Mouse (Mus musculus) urinary bladder, adult 2 months (tissue): ENCODE results near the gene BC028528. TPM values are rescaled to one million over a fixed set of nuclear protein-coding genes. Genes with fewer than 3 reads are reported as not detected.
"Not testable (repeated sequence)": the region's sequence is repeated elsewhere in the genome, so short reads cannot be mapped to it uniquely, and the experiment has no call there.

Experiments used
- DNase-seq: peaks from one replicate; pipeline ENCODE4 v3.0.0; 2022; ENCODE audit warnings: low spot score
- polyA plus RNA-seq: library from polyadenylated mRNA; depleted of rRNA; stranded (reverse); fragments of >200 nt; gene quantifications from 2 replicates; pipeline ENCODE4 v1.2.3, GENCODE M21; 2012; rRNA removed

Gene BC028528
- 28.6 and 30.4 TPM in 2 replicates for polyA plus RNA-seq

DNA sequence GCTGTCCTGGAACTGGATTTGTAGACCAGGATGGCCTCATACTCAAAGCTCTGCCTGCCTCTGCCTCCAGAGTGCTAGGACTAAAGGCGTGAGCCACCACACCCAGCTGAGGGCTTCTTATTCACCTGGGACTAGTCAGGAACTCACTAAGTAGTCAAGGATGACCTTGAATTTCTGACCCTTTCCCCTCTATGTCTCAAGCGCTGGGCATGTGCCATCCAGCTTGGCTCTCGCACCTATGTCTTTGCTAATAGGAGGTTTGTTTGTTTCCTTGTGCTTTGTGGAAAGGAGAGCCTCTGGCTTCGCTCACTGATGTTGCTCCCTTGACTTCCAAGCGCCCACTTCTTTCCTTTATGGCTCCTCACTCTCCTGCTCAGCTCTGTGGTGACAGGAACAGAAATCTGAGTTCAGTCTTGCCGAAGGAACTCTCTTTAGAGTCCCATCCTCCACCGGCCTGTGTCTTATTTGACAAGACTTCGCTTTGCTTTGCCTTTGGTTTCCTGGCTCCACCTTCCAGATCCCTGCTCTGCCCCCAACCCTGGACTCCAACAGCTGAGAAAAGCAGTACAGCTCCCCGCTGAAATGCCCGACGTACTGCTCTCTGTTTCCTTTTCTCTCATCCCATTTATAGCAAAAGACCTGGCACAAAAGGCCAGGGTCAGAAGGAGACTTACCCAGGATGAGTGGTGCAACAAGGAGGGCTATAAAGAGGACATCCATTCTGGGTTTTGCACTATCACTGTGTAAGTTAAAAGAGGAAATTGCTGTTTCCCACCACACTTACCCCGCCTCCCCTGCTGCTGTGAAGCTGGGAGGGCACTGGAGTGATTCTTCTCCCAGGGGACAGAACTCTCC, at the start of gene BC028528:
Gene BC028528, minus strand, starts transcription at position 795 of the 855 bp plus-strand sequence.
- no peak for DNase-seq

GRCm38 (mm10) chr3:95938835-95939234, 47.0 kb upstream of the BC028528 start:
- no peak for DNase-seq

- DNase-seq = no peak
Measured at GRCm38 (mm10) chr3:95938217-95938616, 46.4 kb upstream of the BC028528 start.

GRCm38 (mm10) chr3:95934448-95934847, 42.6 kb upstream of the BC028528 start:
- DNase-seq = no peak

- no peak for DNase-seq
Measured at GRCm38 (mm10) chr3:95933111-95933750, 41.4 kb upstream of the BC028528 start.

DNA sequence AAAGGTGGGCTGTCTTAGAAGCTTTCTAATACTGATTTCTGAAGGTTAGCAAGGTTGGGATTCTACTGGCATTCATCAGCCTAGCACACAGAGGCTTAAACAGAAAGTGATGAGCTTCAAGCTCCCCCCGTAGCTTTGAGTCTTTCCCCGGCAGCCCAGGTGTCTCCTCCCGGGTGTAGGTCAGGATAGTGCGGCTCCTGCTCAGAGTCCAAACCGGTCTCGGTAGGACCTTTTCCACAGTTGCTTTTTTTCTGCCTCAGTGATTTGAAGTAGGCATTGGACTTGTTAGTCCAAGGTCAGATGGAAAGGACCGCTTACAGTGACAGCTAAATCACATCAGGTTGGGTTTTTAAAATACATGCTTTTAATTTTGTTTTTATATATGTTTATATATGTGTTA, 40.8 kb upstream of the BC028528 start:
- no peak for DNase-seq

GRCm38 (mm10) chr3:95932157-95932556, 40.4 kb upstream of the BC028528 start:
- no peak for DNase-seq

- no peak for DNase-seq
Measured at GRCm38 (mm10) chr3:95931471-95931870, 39.7 kb upstream of the BC028528 start.

- DNase-seq = no peak
Measured at GRCm38 (mm10) chr3:95930471-95930789, 38.6 kb upstream of the BC028528 start.

DNA sequence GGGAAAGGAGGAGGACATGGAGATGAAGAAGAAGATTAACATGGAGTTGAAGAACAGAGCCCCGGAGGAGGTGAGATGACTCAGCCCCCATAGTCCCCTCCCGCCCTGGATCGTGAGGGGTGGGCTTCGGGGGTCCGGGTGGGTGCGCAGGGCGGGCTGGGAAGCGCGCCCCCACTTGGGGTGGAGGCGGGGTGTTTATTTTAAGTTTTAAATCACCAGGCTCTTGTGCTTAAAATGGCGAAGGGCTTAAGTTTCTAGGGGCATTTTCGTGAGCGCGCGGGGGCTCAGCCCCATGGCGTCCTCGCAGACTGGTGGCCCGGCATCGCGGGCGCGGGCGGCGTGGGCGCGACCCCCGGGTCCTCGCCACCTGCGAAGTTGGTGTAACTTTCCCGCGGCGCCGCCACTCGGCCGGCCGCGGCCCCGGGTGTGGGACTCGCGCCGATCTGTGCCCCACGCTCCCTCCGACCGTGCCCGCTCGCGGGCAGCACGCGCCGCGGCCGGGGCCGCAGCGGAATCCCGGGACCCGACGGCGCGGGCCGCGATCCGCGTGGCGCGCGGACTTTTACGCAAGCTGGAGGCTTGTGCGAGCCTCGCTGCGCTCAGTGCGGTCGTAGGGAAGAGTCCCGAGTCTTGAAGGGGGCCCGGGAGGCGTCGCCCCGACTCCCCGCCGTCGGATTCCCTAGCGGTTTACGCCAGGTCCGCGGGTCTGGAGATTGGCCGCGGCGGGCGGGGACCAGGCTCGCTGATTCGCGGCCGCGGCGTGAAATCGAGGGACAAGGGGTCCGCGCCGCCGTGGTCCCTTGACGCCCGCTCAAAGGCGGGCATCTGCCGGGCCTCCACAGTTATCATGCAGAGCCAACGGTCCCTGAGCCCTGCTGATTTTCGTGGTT, 38.0 kb upstream of the BC028528 start:
- DNase-seq = peak; percentile 55

DNA sequence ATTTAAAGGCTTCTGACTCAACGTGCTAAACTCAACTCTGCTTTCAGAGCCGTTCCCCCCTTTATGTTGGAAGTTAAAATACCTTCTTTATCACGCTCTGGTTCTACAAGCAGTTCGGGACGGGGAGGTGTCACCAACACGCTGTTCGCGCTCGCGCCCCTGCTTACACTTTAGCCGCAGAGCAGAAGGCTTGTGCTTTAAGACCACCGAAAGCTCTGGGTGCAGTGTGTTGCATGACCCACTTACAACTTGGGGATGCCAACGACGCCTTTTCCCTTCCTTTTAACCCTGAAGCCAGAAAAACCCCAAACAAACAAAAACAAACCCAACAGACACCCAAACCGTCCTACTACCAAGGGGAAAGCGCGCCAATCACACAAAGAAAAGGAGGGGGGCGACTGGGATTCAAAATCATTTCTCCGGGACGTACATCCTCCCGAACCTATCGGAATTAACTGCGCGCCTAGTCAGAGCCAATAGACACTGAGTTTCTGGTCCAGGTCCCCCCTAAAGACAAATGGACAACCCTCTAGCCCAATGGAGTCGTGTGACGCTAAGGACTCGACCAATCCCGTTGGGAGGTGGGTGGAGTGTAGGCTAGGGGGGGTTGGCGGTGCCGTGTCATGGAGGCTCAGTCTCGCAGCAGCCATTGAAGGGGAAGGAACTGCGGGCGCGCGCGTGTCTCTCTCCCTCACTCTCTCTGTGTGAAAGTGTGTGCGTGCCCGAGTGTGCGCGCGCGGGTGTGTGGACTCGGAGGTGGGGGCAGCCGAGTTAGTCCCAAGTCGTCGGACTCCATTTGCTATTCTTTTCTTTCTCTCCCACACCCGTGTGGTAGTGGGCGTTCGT, 37.1 kb upstream of the BC028528 start, which contains the start of gene Anp32e:
Gene Anp32e, plus strand, starts transcription at position 589 of the 846 bp plus-strand sequence.
- DNase-seq = peak; percentile 90

DNA sequence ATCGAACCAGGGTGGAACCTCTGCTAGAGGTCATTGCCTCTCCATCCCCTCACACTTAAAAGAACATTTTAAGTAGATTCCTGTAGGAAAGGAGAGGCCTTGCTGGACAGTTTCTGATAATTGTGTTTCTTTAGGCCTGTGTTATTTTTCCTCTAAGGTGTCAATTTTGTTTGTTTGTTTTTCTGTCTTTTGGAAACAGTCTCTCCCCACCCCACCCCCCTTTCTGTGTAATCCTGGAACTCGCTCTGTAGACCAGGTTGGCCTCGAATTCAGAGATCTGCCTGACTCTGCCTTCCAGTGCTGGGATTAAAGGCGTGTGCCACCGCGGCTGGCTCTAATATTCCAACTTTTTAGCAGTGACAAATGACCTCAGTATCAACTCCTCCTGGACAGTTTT, 36.5 kb upstream of the BC028528 start:
- DNase-seq = no peak

GRCm38 (mm10) chr3:95925087-95925486, 33.3 kb upstream of the BC028528 start:
- DNase-seq = no peak

DNA sequence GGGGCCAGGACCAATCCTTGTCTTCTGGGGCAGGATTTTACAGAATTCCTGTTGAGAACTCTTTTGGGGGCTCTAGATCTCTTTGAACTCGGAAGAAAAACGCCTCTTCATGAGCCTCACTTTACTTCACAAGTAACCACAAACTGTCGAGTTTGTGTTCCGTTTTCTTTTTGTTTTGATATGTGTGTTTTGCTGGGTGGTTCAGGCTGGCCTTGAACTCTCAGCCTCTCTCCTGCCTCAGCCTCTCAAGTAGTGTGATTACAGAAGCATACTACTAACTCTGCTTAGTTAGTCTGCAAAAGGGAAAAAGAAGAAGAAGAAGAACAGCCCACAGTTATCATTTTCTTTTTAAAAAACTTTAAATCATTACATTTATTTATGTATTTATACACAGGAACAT, 32.4 kb upstream of the BC028528 start:
- no peak for DNase-seq

GRCm38 (mm10) chr3:95923429-95923828, 31.6 kb upstream of the BC028528 start:
- not testable (repeated sequence) for DNase-seq

GRCm38 (mm10) chr3:95920532-95920931, 28.7 kb upstream of the BC028528 start:
- not testable (repeated sequence) for DNase-seq

GRCm38 (mm10) chr3:95916760-95917159, 25.0 kb upstream of the BC028528 start:
- no peak for DNase-seq

GRCm38 (mm10) chr3:95914706-95915105, 22.9 kb upstream of the BC028528 start:
- no peak for DNase-seq

- no peak for DNase-seq
Measured at GRCm38 (mm10) chr3:95907613-95908012, 15.8 kb upstream of the BC028528 start.

DNA sequence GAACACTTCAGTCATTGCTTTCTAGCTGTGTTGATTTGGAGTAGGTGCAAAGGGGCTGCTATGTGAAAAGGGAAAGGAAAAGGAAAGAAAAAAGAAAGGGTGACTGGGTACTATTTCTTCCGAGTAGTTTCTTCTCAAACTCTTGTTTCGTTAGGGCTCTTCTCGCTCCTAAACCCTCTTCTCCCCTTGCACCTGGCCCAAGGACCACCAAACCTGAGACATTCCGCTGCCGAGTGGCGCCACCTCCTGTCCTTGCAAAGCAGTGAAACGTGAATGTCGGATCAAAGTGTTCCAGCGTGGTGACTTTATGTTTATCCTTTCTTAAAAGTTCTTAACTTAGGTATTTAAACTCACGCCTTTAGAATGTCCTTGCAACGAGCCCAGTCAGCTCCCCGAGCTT, 15.1 kb upstream of the BC028528 start:
- DNase-seq = no peak

DNA sequence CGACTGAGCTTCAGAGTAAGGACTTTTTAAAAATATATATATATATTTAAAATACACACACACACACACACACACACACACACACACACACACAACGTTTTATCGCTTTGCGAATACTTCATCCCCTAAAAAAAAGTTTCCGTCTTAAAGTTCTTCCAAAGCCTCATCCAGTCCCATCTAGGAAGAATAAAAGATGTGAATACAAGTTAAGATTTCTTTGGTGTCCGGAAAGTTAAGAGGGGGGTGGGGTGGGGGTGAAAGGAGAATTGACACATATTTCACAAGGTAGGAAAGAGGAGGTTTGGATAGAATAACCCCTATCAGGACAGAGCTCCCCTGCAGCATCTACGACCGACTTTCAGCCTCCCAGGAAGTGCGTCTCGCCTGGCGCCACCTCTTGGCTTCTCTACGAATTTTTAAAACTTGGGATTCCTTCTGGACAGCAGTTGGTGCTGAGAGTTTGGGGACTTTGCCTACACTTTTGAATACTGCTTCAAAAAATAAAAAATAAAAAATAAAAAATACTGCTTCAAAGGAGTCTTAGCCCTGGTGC, 14.2 kb upstream of the BC028528 start:
- DNase-seq = no peak
